Mouse (Mus musculus): Measurements from ENCODE around the gene Zfp672. TPM values are rescaled to one million over a fixed set of nuclear protein-coding genes. Genes with fewer than 3 reads are reported as not detected.
"Not testable (repeated sequence)": the region's sequence is repeated elsewhere in the genome, so short reads cannot be mapped to it uniquely, and the experiment has no call there.

Gene Zfp672
- total RNA-seq (2014; fragmentation: Nextera tagmentation), result 60.9 and 65.9 TPM in 2 replicates
- 28.5 and 30.9 TPM in 2 replicates for total RNA-seq (2017)

GRCm38 (mm10) chr11:58330276-58331148 lies at the start of gene Zfp672, which contains the start of gene Sh3bp5l:
TSS of gene Zfp672 (minus strand) at chr11:58330339.
TSS of gene Sh3bp5l (plus strand) at chr11:58330724.
- peak; percentile 92 for ATAC-seq (replicated peaks; ENCODE audit: low FRiP score, low TSS enrichment, poor library complexity, severe bottlenecking)

- ATAC-seq (replicated peaks; ENCODE audit: low FRiP score, low TSS enrichment, poor library complexity, severe bottlenecking), result no peak
Measured at GRCm38 (mm10) chr11:58379516-58379915, 49.4 kb upstream of the Zfp672 start.

- no peak for ATAC-seq (replicated peaks; ENCODE audit: low FRiP score, low TSS enrichment, poor library complexity, severe bottlenecking)
Measured at GRCm38 (mm10) chr11:58378763-58379278, 48.7 kb upstream of the Zfp672 start, which contains the start of gene Lypd8. TSS of gene Lypd8 (plus strand) at chr11:58379043.

DNA sequence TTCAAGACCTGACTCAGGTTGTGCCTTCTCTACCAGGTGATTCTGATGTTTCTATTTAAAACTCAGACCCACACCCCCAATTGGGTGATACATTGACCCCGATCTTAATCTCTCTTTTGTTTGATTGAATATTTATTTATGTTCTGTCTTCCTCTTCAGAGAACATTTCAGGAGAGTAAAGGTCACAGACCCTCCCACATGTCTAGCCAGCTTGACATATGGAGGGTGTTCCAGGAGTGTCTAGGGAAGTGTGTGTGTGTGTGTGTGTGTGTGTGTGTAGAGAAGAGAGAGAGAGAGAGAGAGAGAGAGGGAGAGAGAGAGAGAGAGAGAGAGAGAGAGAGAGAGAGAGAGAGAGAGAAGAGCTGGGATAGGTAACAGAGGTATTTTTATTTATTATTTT lies 47.5 kb upstream of the Zfp672 start:
- no peak for ATAC-seq (replicated peaks; ENCODE audit: low FRiP score, low TSS enrichment, poor library complexity, severe bottlenecking)

GRCm38 (mm10) chr11:58377273-58377672 lies 47.1 kb upstream of the Zfp672 start:
- no peak for ATAC-seq (replicated peaks; ENCODE audit: low FRiP score, low TSS enrichment, poor library complexity, severe bottlenecking)

- not testable (repeated sequence) for ATAC-seq (replicated peaks; ENCODE audit: low FRiP score, low TSS enrichment, poor library complexity, severe bottlenecking)
Measured at GRCm38 (mm10) chr11:58366191-58366590, 36.1 kb upstream of the Zfp672 start.

GRCm38 (mm10) chr11:58364454-58364853 lies 34.3 kb upstream of the Zfp672 start:
- ATAC-seq (replicated peaks; ENCODE audit: low FRiP score, low TSS enrichment, poor library complexity, severe bottlenecking), result no peak

- not testable (repeated sequence) for ATAC-seq (replicated peaks; ENCODE audit: low FRiP score, low TSS enrichment, poor library complexity, severe bottlenecking)
Measured at GRCm38 (mm10) chr11:58362562-58362961, 32.4 kb upstream of the Zfp672 start.

DNA sequence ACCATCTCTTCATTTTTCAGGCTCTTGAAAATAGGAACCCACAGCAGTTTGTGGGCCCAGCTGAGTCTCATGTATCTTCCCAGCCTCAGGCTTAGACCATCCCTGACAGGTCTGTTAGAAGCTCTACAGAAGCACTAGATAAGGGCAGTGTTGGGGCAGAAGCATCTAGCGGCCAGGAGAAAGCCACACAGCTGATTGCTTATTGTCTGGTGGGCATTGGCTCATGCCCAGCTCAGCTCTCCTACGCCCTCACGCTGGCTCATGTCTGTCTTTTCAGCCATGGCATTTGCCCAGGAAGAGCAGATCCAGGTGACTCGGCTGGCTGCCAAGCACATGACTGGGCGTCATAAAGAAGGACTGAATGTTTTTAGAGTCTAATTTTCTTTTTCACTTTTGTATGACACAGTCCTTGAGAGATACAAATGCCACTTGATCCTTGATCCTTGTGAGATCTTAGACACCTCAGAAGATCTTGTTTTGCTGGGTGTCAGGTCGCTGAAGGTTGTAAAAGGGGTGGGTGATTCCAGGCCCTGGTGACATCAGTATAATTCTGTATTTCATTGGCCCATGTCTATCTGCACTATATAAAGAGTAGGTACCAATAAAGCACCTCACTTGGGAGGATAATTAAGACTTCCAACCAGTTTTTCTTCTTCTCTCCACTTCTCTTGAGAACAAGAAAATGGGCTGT lies 27.9 kb upstream of the Zfp672 start:
- ATAC-seq (replicated peaks; ENCODE audit: low FRiP score, low TSS enrichment, poor library complexity, severe bottlenecking), result peak; percentile 66

DNA sequence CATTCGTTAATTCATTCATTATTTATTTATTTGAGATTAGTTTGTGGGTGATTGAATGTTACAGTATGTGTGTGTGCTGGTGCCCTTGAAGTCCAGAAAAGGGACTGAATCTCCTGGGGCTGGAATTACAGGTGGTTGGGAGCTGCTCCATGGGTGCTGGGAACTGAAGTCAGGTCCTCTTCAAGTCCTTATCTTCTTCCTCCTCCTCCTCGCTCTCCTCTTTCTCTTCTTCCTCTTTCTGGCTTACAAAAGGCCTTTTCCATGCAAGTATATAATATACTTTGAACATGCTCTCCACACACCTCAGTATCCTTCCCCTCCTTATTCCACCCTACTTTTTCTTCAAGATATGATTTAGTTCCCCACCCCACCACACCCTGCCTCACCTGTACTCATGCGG lies 26.9 kb upstream of the Zfp672 start:
- ATAC-seq (replicated peaks; ENCODE audit: low FRiP score, low TSS enrichment, poor library complexity, severe bottlenecking), result no peak

GRCm38 (mm10) chr11:58354927-58355326 lies 24.8 kb upstream of the Zfp672 start:
- no peak for ATAC-seq (replicated peaks; ENCODE audit: low FRiP score, low TSS enrichment, poor library complexity, severe bottlenecking)

DNA sequence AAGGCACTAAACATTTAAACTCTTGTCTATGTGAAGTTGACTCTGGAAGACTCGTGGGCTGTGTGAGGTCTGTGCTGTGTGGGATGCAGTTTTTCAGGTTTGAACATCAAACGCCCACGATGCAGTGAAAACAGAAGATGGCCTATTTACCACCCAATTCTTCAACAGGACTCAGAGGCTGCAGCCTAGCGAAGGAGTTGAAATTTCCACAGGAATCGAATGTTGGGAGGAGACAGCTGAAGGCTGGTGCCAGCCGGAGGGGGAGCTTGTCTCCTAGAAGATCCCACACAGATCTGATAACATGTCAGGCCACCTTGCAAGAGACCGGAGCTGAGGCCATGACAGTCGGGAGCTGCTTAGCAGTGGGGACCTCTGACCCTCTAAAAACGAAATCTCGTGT lies 24.3 kb upstream of the Zfp672 start:
- ATAC-seq (replicated peaks; ENCODE audit: low FRiP score, low TSS enrichment, poor library complexity, severe bottlenecking), result no peak

DNA sequence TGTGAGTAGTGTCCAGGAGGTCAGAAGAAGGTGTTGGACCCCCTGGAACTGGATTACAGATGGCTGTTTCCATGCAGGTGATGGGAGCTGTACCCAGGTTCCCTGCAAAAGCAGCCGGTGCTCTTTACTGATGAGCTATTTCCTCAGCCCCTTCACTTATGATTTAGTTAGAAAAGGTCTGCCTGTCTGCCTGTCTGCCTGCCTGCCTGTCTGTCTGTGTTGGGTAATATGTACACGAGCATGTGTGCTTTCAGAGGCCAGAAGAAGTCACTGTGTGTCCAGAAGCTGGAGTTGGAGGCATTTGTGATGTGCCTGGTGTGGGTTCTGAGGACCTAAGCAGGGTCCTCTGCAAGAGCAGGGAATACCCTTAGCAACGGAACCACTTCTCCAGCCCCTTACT lies 23.6 kb upstream of the Zfp672 start:
- ATAC-seq (replicated peaks; ENCODE audit: low FRiP score, low TSS enrichment, poor library complexity, severe bottlenecking), result no peak

GRCm38 (mm10) chr11:58352681-58353548 lies 22.8 kb upstream of the Zfp672 start:
- peak; percentile 81 for ATAC-seq (replicated peaks; ENCODE audit: low FRiP score, low TSS enrichment, poor library complexity, severe bottlenecking)

DNA sequence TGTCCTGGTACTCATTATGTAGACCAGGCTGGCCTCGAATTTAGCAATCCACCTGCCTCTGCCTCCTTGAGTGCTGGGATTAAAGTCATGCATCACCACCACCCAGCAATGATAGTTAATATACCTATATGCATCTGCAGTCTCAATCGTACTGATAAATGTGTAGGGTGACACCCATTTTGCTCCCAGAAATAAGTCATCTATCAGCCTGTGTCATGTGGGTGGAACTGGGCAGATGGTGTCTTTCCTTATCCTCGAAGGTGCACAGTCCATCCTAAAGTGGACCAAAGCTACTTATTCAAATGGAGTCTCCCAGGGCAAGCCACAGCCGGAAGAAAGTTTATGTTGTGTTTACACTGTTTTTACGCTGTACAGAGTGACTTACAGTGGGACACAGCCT lies 21.0 kb upstream of the Zfp672 start:
- no peak for ATAC-seq (replicated peaks; ENCODE audit: low FRiP score, low TSS enrichment, poor library complexity, severe bottlenecking)

DNA sequence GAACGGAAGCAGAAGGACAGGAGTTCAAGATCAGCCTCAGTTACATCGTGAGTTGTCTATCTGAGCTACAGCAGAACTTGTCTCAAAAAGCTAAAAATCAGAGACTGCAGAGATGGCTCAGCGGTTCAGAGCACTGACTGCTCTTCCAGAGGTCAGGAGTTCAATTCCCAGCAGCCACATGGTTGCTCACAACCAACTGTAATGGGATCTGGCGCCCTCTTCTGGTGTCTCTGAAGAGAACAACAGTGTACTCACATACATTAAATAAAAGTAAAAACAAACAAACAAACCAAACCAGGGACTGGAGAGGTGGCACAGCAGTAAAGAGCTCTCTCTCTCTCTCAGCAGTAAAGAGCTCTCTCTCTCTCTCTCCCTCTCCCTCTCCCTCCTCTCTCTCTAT lies 20.5 kb upstream of the Zfp672 start:
- no peak for ATAC-seq (replicated peaks; ENCODE audit: low FRiP score, low TSS enrichment, poor library complexity, severe bottlenecking)

DNA sequence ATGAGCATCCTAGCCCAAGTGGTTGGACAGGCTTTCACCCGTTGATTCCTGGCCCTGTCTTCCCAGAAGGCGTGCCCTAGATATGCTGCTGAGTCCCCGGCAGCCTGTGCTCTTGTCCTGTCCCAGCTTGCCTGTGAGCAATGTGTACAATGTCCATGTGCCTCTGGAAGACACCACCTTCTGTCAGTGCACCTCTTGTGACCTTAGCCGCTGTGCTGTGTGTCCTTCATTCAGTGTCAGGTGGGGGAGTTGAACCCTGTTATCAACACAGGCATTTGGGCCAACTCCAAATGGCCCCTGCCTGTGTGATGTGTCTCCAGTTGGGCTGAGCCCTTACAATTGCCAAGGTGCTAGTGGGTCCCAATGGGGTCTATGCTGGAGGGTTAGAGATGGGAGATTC lies 16.6 kb upstream of the Zfp672 start:
- ATAC-seq (replicated peaks; ENCODE audit: low FRiP score, low TSS enrichment, poor library complexity, severe bottlenecking), result no peak

GRCm38 (mm10) chr11:58334746-58335145 lies 4.6 kb upstream of the Zfp672 start:
- ATAC-seq (replicated peaks; ENCODE audit: low FRiP score, low TSS enrichment, poor library complexity, severe bottlenecking), result no peak

GRCm38 (mm10) chr11:58331546-58331945 lies 1.4 kb upstream of the Zfp672 start:
- ATAC-seq (replicated peaks; ENCODE audit: low FRiP score, low TSS enrichment, poor library complexity, severe bottlenecking), result no peak

DNA sequence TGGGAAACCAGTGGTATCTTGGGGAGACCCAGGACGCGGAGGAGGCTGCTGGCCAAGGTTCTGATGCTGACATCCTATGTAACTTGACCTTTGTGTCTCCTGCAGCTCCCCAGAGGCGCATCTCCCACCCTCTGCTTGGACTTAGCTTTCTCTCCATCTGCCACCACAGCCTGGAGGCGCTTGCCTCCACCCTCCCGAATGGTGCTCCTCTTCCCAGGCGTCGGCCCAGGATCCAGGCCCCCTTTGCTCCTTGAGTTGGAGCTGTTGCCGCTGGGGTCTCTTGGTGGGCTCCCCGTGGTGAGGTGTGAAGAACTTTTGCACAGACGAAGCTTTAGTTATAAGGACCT lies 983 bp upstream of the Zfp672 start:
- no peak for ATAC-seq (replicated peaks; ENCODE audit: low FRiP score, low TSS enrichment, poor library complexity, severe bottlenecking)

Data from megakaryocyte-erythroid progenitor cell, adult 5-6 weeks (primary cell).